Mouse (Mus musculus) spleen, adult 2 months (tissue): Measurements from ENCODE around the gene Ccdc185. TPM values are rescaled to one million over a fixed set of nuclear protein-coding genes. Genes with fewer than 3 reads are reported as not detected.

ENCODE experiments used
- DNase-seq, 2 experiments: peaks; one replicate each; pipeline versions ENCODE4 v3.0.0 to v3.0.0-alpha.2; 2012 to 2021; ENCODE audit warnings: low spot score in 2 of 2, low read depth in 1 of 2
- H3K27ac ChIP-seq: fragments of 200-500 bp; 2 replicates; pipeline ENCODE4 v1.5.1; 2012; ENCODE audit warnings: low read length, inconsistent platforms; ENCODE audit not compliant: insufficient read depth
- H3K27me3 ChIP-seq: fragments of 200-500 bp; 2 replicates; pipeline ENCODE4 v1.6.1; 2012; ENCODE audit warnings: mild to moderate bottlenecking, moderate library complexity, low read length, inconsistent platforms; ENCODE audit not compliant: control insufficient read depth, insufficient read depth
- H3K36me3 ChIP-seq: fragments of 200-500 bp; 2 replicates; pipeline ENCODE4 v1.6.1; 2012; ENCODE audit warnings: mild to moderate bottlenecking, low read length, inconsistent platforms; ENCODE audit not compliant: control insufficient read depth, insufficient read depth
- H3K4me1 ChIP-seq: fragments of 200-500 bp; 2 replicates; pipeline ENCODE4 v1.6.1; 2011; ENCODE audit warnings: inconsistent platforms; ENCODE audit not compliant: control insufficient read depth, insufficient read depth, insufficient read length
- H3K4me3 ChIP-seq: fragments of 200-500 bp; 2 replicates; pipeline ENCODE4 v1.5.1; 2011; ENCODE audit warnings: mild to moderate bottlenecking, inconsistent platforms; ENCODE audit not compliant: insufficient read depth, insufficient read length; ENCODE audit errors: extremely low read depth
- CTCF ChIP-seq: fragments of 200-500 bp; IDR thresholded peaks from 2 replicates; pipeline ENCODE4 v1.5.1; 2011; ENCODE audit warnings: mild to moderate bottlenecking, inconsistent platforms; ENCODE audit not compliant: insufficient read depth, insufficient read length, insufficient replicate concordance; ENCODE audit errors: extremely low read depth
- POLR2A ChIP-seq: fragments of 200-500 bp; IDR thresholded peaks from 2 replicates; pipeline ENCODE4 v1.6.1; 2011; ENCODE audit warnings: low read depth, low read length, inconsistent platforms
- WGBS: fragments of 180-500 bp; shearing (Covaris S2); methylation state at CpG from one replicate; pipeline ENCODE4 v1.1.7; 2018; 5-methylcytosine and 5-hydroxymethylcytosine counted together
- polyA plus RNA-seq: library from polyadenylated mRNA; depleted of rRNA; stranded (reverse); fragments of >200 nt; gene quantifications from 2 replicates; pipeline ENCODE4 v1.2.3, GENCODE M21; 2012; rRNA removed

The Ccdc185 gene
- polyA plus RNA-seq, 1 experiment, result not detected

- Histone ChIP-seq H3K27me3 (no peaks in the 10 kb centered on the region), H3K4me3 (no peak overlapping the region), H3K27ac (no peak overlapping the region), H3K4me1 (no peaks in the 10 kb centered on the region), H3K36me3 (no peaks in the 10 kb centered on the region)
- TF ChIP-seq CTCF, result no peak
- no peak for TF ChIP-seq POLR2A
- no peak for DNase-seq
- 85% methylated on average over 6 of the region's 6 CpGs for WGBS
These were observed 34.6 kb downstream of the Ccdc185 start for GRCm38 (mm10) chr1:182714236-182714935.

GRCm38 (mm10) chr1:182711360-182711933 lies 37.5 kb downstream of the Ccdc185 start:
- Histone ChIP-seq H3K27me3 (no peaks in the 10 kb centered on the region), H3K4me3 (no peak overlapping the region), H3K4me1 (no peaks in the 10 kb centered on the region), H3K27ac (no peak overlapping the region), H3K36me3 (no peaks in the 10 kb centered on the region)
- TF ChIP-seq CTCF (no peak), POLR2A (no peak)
- DNase-seq, result no peak
- 67% methylated on average over 7 of the region's 7 CpGs for WGBS

GRCm38 (mm10) chr1:182707459-182707858 lies 41.5 kb downstream of the Ccdc185 start:
- Histone ChIP-seq H3K4me1 (no peaks in the 10 kb centered on the region), H3K27ac (no peak overlapping the region), H3K4me3 (no peak overlapping the region), H3K36me3 (no peaks in the 10 kb centered on the region), H3K27me3 (no peaks in the 10 kb centered on the region)
- DNase-seq, result no peak
- 51% methylated on average over 4 of the region's 4 CpGs for WGBS
- TF ChIP-seq CTCF, result no peak
- no peak for TF ChIP-seq POLR2A

GRCm38 (mm10) chr1:182704882-182705281 lies 44.1 kb downstream of the Ccdc185 start:
- DNase-seq, result no peak
- Histone ChIP-seq H3K4me3 (no peak overlapping the region), H3K36me3 (no peaks in the 10 kb centered on the region), H3K4me1 (no peaks in the 10 kb centered on the region), H3K27me3 (no peaks in the 10 kb centered on the region), H3K27ac (no peak overlapping the region)
- WGBS, result 72% methylated on average over 2 of the region's 2 CpGs
- TF ChIP-seq POLR2A (no peak), CTCF (no peak)

- TF ChIP-seq POLR2A (no peak), CTCF (no peak)
- Histone ChIP-seq H3K27me3 (no peaks in the 10 kb centered on the region), H3K4me3 (no peak overlapping the region), H3K27ac (no peak overlapping the region), H3K36me3 (no peaks in the 10 kb centered on the region), H3K4me1 (no peaks in the 10 kb centered on the region)
- 75% methylated on average over 9 of the region's 9 CpGs for WGBS
- DNase-seq, result no peak
These were observed 49.3 kb downstream of the Ccdc185 start for GRCm38 (mm10) chr1:182699392-182700347.

Other genes with a start within 250 kb of the Ccdc185 start
- gene Capn2, start 231.6 kb downstream of the Ccdc185 start, polyA plus RNA-seq, result 11.7 and 14.0 TPM in 2 replicates
- not detected in 2 replicates for gene Capn8, start 184.2 kb downstream of the Ccdc185 start, polyA plus RNA-seq
- gene Susd4, start 14.7 kb upstream of the Ccdc185 start, polyA plus RNA-seq, result 0.46 and 0.54 TPM in 2 replicates
- gene Tlr5, start 205.6 kb upstream of the Ccdc185 start, polyA plus RNA-seq, result 1.1 and 1.6 TPM in 2 replicates